Mouse (Mus musculus) gastrocnemius, adult 2 months (tissue): ENCODE data around the gene Tcf23. TPM values are rescaled to one million over a fixed set of nuclear protein-coding genes. Genes with fewer than 3 reads are reported as not detected.

Experiments used
- DNase-seq: peaks from one replicate; pipeline ENCODE4 v3.0.0; 2022
- H3K27ac ChIP-seq: fragments of 200-600 bp; 2 replicates; pipeline ENCODE4 v1.8.1; 2022; ENCODE audit warnings: mild to moderate bottlenecking
- H3K4me3 ChIP-seq: fragments of 200-600 bp; 2 replicates; pipeline ENCODE4 v1.8.1; 2022; ENCODE audit warnings: mild to moderate bottlenecking, moderate library complexity
- CTCF ChIP-seq: fragments of 200-600 bp; IDR thresholded peaks from 2 replicates; pipeline ENCODE4 v1.8.1; 2022; ENCODE audit warnings: antibody characterized with exemption, mild to moderate bottlenecking, moderate library complexity
- intact Hi-C: fragments of 180-260 bp; cut with DNase I; formaldehyde crosslinking; loops from one replicate; pipeline ENCODE4 v1.15.1; 2025
- total RNA-seq, 2 experiments: library from RNA; stranded (reverse); gene quantifications; 2 replicates each; pipeline ENCODE4 v1.2.3; 2021

The Tcf23 gene
- total RNA-seq, 2 experiments from 2014 or later = 0.28 TPM; not detected in 1

DNA sequence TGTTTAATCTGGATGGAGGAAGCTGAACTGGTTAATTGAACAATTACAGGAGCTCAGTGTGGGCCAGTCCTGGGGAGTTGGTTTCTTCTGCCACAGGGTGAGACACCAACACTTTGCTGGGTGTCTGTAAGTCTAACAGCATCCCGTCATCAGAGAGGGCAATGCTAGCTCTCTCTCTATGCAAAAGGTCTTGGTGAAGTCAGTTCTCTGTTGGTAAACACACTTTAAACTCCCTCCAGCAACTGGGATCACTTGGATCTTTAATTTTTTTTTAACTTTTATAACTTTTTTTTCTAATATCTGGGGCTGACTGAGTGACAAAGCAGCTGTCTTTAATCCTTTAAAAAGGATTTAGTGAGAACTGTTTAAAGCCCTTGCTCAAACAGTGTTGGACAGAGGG is 54.2 kb downstream of the Tcf23 start:
- no peak for DNase-seq
- H3K27ac ChIP-seq = no peak overlapping the region
- TF ChIP-seq CTCF = no peak
- no peak overlapping the region for H3K4me3 ChIP-seq
- intact Hi-C loops = no loop called here

DNA sequence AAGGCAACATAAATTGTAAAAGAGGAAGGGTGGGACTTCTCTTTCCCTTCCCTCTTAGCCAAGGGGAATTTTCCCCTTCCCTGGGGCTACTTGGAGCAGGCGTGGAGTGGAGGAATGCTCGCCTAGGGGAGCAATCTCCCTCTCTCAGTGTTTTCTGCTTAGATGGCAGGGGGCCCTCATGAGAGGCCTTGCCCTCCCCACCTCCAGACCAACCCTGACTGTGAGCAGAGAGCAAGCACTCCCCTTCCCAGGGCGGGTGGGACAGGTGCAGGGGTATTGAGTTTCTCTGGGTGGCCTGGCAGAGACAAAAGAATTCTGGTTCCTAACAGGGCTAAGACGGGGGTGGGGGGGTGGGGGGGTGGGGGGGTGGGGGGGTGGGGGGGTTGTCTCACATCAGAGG is 54.8 kb downstream of the Tcf23 start:
- DNase-seq = no peak
- no peak for TF ChIP-seq CTCF
- Histone ChIP-seq H3K27ac (peak overlapping the region; percentile 40; the same call in 1 of the 2 replicates), H3K4me3 (no peak overlapping the region)
- intact Hi-C loops = no loop called here

DNA sequence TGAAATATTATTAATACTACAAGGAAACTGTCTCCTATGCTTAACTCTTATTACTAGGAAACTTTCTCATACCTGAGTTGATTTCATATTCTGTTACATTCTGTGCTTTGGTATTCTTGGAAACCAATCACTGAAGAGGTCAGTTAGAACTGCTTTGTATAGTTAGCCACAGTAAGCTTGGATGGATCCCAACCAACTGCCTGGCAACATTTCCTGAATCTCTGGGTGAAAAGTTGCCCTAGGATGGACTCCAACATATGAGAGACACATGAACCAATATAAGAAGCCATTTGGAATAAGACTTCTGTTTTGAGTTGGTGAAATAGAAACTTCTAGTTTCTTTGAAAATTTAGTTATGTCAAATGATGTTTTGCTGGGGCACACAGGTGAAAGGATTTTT is 56.2 kb downstream of the Tcf23 start:
- intact Hi-C loops = no loop called here
- no peak for TF ChIP-seq CTCF
- H3K4me3 ChIP-seq = no peak overlapping the region
- no peak overlapping the region for H3K27ac ChIP-seq
- no peak for DNase-seq

Other genes with a start within 250 kb of the Tcf23 start
- gene Mapre3, start 154.0 kb upstream of the Tcf23 start, total RNA-seq = 10 to 100 TPM; 72.0 to 90.4 TPM
- 10 to 100 TPM; 28.8 to 31.2 TPM for gene Tmem214, start 100.7 kb upstream of the Tcf23 start, total RNA-seq
- 1 to 10 TPM; 1.6 to 2.3 TPM for gene Agbl5, start 80.0 kb upstream of the Tcf23 start, total RNA-seq
- 100 to 1,000 TPM; 103 to 121 TPM for gene Ost4, start 60.9 kb upstream of the Tcf23 start, total RNA-seq
- 1 to 10 TPM; 2.7 to 7.7 TPM for gene Emilin1, start 55.3 kb upstream of the Tcf23 start, total RNA-seq
- gene Khk, start 47.2 kb upstream of the Tcf23 start, total RNA-seq = 10 to 100 TPM; 29.2 to 30.8 TPM
- 1 to 10 TPM; 2.0 to 2.9 TPM for gene Cgref1, start 23.1 kb upstream of the Tcf23 start, total RNA-seq
- 10 to 100 TPM; 76.5 to 83.6 TPM for gene Preb, start 8.3 kb upstream of the Tcf23 start, total RNA-seq
- 10 to 100 TPM; 40.9 to 41.6 TPM for gene Atraid, start 79.7 kb downstream of the Tcf23 start, total RNA-seq
- gene Slc5a6, start 80.3 kb downstream of the Tcf23 start, total RNA-seq = 1 to 10 TPM; 5.6 to 6.0 TPM
- gene Cad, start 86.1 kb downstream of the Tcf23 start, total RNA-seq = 10 to 100 TPM; 25.5 to 28.6 TPM
- not detected for gene Dnajc5g, start 137.6 kb downstream of the Tcf23 start, total RNA-seq
- not detected for gene Slc30a3, start 139.6 kb downstream of the Tcf23 start, total RNA-seq
- gene Trim54, start 148.1 kb downstream of the Tcf23 start, total RNA-seq = 100 to 1,000 TPM; 356 to 504 TPM
- gene Ucn, start 170.2 kb downstream of the Tcf23 start, total RNA-seq = not detected
- gene Mpv17, start 185.6 kb downstream of the Tcf23 start, total RNA-seq = 10 to 100 TPM; 16.9 to 24.2 TPM
- under 1 TPM; 0.53 to 0.74 TPM for gene Gm29609, start 211.2 kb downstream of the Tcf23 start, total RNA-seq
- 10 to 100 TPM; 22.9 to 26.5 TPM for gene Gtf3c2, start 211.5 kb downstream of the Tcf23 start, total RNA-seq
- gene Snx17, start 224.6 kb downstream of the Tcf23 start, total RNA-seq = 10 to 100 TPM; 31.1 to 33.2 TPM
- 10 to 100 TPM; 39.5 to 53.9 TPM for gene Eif2b4, start 224.8 kb downstream of the Tcf23 start, total RNA-seq
- gene Zfp513, start 233.6 kb downstream of the Tcf23 start, total RNA-seq = 1 to 10 TPM; 6.2 to 7.1 TPM